Mouse (Mus musculus) lung, postnatal 0 days (tissue): ENCODE data around the gene Pgd. TPM values are rescaled to one million over a fixed set of nuclear protein-coding genes. Genes with fewer than 3 reads are reported as not detected.
"Not testable (repeated sequence)": the region's sequence is repeated elsewhere in the genome, so short reads cannot be mapped to it uniquely, and the experiment has no call there.

ENCODE experiments used
- ATAC-seq: fragments of 200-750 bp; cut with Nextera tagmentation; 2 replicates; pipeline ENCODE4 v1.8.0; 2017; ENCODE audit warnings: moderate library complexity
- DNase-seq: peaks from one replicate; pipeline ENCODE4 v3.0.0-alpha.2; 2016; ENCODE audit warnings: low spot score
- H3K27ac ChIP-seq: fragments of 300-500 bp; sonication (generic); 2 replicates; pipeline ENCODE4 v1.5.1; 2014; ENCODE audit warnings: antibody characterized with exemption, mild to moderate bottlenecking, low read length, mixed read lengths
- H3K27me3 ChIP-seq: fragments of 300-500 bp; sonication (generic); replicated peaks from 2 replicates; pipeline ENCODE4 v1.6.1; 2014; ENCODE audit warnings: low read length, mixed read lengths; ENCODE audit not compliant: insufficient read depth
- H3K36me3 ChIP-seq: fragments of 300-500 bp; sonication (generic); 2 replicates; pipeline ENCODE4 v1.6.1; 2014; ENCODE audit warnings: low read length, mixed read lengths; ENCODE audit not compliant: insufficient read depth
- H3K4me1 ChIP-seq: fragments of 300-500 bp; sonication (generic); 2 replicates; pipeline ENCODE4 v1.6.1; 2014; ENCODE audit warnings: antibody characterized with exemption, low read depth, low read length, mixed read lengths; ENCODE audit not compliant: insufficient read depth
- H3K4me2 ChIP-seq: fragments of 300-500 bp; sonication (generic); replicated peaks from 2 replicates; pipeline ENCODE4 v1.6.1; 2014; ENCODE audit warnings: low read depth, mild to moderate bottlenecking, low read length, moderate library complexity, mixed read lengths
- H3K4me3 ChIP-seq: fragments of 300-500 bp; sonication (generic); 2 replicates; pipeline ENCODE4 v1.5.1; 2014; ENCODE audit warnings: low read depth, low read length
- H3K9ac ChIP-seq: fragments of 300-500 bp; sonication (generic); replicated peaks from 2 replicates; pipeline ENCODE4 v1.6.1; 2014; ENCODE audit warnings: low read depth, mild to moderate bottlenecking
- H3K9me3 ChIP-seq: fragments of 300-500 bp; sonication (generic); 2 replicates; pipeline ENCODE4 v1.6.1; 2016; ENCODE audit warnings: low read length, mixed read lengths
- CTCF ChIP-seq: IDR thresholded peaks from 2 replicates; pipeline ENCODE4 v1.5.1; 2016; ENCODE audit warnings: antibody characterized with exemption, mild to moderate bottlenecking
- EP300 ChIP-seq: IDR thresholded peaks from 2 replicates; pipeline ENCODE4 v1.6.1; 2016; ENCODE audit warnings: antibody characterized with exemption, mild to moderate bottlenecking, control low read depth
- WGBS: fragments of 180-500 bp; shearing (Covaris S2); extraction: QIAGEN DNeasy Blood & Tissue Kit; methylation state at CpG from one replicate; pipeline ENCODE4 v1.1.7; 2014; 5-methylcytosine and 5-hydroxymethylcytosine counted together
- polyA plus RNA-seq: library from polyadenylated mRNA; unstranded; fragments of >200 nt; fragmentation: Nextera tagmentation; extraction: Ambion mirVana; gene quantifications from 2 replicates; pipeline ENCODE4 v1.2.1, GENCODE M21; 2015

Pgd gene
- 113 and 119 TPM in 2 replicates for polyA plus RNA-seq

DNA sequence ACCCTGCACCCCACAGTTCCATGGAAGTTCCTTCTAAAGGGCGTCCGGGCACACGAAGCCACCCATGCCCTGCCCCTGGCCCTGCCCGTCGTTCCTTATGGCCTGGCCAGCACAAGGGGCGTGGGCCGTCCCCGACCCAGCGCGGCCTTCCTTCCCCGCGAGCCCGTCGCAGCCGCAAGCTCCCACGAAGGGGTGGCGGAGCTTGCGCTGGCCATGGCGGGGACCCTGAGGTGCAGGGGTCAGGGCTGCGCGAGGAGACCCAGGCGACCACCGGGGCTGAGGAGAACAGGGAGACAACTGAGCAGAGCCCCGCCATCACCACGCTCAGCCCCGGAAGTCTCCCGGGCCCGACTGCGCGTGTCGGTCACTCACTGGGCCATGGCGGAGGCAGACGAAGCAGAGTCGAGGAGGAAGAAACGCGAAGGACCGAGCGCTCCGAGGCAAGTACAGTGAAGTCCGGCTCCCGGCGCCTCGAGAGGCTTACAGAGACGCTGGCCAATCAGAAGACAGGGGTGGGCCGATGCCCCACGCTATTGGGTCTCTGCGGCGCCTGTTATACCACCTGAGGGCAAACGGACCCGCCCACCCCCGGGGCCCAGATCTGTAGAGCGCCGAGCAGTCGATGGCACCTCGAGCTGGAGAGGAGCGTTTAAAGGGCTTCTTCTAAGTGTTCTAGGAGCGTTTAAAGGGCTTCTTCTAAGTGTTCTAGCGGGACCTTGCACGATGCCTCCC lies at the start of gene Pgd:
Gene Pgd, minus strand, starts transcription at position 557 of the 732 bp plus-strand sequence.
- Histone ChIP-seq H3K9me3 (no peaks in the 10 kb centered on the region), H3K27me3 (no peaks in the 10 kb centered on the region), H3K4me1 (0 out of 2 replicates have a peak, but pooled peaks cover 6% of the 10 kb centered on the region), H3K9ac (peak within 1 kb of the TSS; percentile 79), H3K4me2 (peak within 1 kb of the TSS; percentile 94), H3K36me3 (peaks cover under 1% of the 10 kb centered on the region; the same call in 1 of the 2 replicates), H3K27ac (peak within 1 kb of the TSS; percentile 92), H3K4me3 (peak within 1 kb of the TSS; percentile 72)
- ATAC-seq (peak; percentile 99), DNase-seq (peak; percentile 99)
- under 1% methylated on average over 58 of the region's 59 CpGs for WGBS
- TF ChIP-seq CTCF (no peak), EP300 (0 out of 2 replicates have a peak, but pooled peaks have one; percentile 39)

DNA sequence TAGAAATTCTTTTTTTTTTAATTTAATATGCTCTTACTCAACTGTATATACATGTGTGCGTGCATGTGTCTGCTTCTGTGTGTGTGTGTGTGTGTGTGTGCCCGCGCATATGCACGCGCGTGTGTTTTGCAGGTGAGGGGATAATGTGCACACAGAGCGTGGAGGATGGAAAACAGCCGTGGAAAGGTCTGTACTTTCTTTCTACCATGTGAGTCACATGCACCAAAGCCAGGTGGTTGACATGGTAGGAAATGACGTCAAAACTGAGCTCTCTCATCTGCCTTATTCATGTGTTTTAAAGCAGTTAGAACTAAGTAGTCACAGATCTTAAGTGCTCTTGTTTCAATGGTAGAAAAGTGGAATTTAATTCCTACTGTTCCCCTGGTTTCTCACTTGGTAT lies 49.4 kb upstream of the Pgd start:
- WGBS, result 84% methylated on average over 9 of the region's 9 CpGs
- no peaks in the 10 kb centered on the region; the same call in 1 of the 2 replicates for H3K4me1 ChIP-seq
- H3K9ac ChIP-seq, result no peak overlapping the region
- no peak overlapping the region for H3K27ac ChIP-seq
- peaks cover 23% of the 10 kb centered on the region for H3K36me3 ChIP-seq
- no peaks in the 10 kb centered on the region for H3K9me3 ChIP-seq
- H3K27me3 ChIP-seq, result no peaks in the 10 kb centered on the region
- no peak for DNase-seq
- no peak for TF ChIP-seq EP300
- TF ChIP-seq CTCF, result no peak
- ATAC-seq, result no peak
- no peak overlapping the region for H3K4me3 ChIP-seq
- H3K4me2 ChIP-seq, result no peak overlapping the region

DNA sequence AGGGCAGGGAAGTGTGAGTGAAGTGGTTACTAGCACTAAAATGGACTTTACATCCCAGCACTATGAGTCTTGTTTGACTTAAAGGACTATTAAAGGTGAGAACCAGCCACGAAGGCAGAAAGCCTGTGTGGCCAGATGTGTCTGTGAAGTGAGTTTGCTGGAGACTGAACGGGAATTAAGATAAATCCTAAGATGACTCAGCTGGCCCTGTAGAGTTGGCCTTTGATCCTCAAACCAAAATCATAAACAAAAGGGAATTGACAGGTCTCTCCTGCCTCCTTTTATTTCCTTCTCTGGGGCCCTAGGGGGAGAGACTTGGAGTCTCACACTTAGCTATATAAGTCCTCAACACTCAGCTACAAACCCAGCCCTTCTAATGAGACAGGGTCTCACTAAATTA lies 48.8 kb upstream of the Pgd start:
- WGBS, result 31% methylated on average over 2 of the region's 2 CpGs
- Histone ChIP-seq H3K4me1 (no peaks in the 10 kb centered on the region; the same call in 1 of the 2 replicates), H3K9me3 (no peaks in the 10 kb centered on the region), H3K27ac (no peak overlapping the region), H3K4me3 (no peak overlapping the region), H3K4me2 (no peak overlapping the region), H3K27me3 (no peaks in the 10 kb centered on the region), H3K36me3 (peaks cover 26% of the 10 kb centered on the region; the same call in 1 of the 2 replicates), H3K9ac (no peak overlapping the region)
- no peak for TF ChIP-seq EP300
- TF ChIP-seq CTCF, result no peak
- ATAC-seq (no peak), DNase-seq (no peak)

DNA sequence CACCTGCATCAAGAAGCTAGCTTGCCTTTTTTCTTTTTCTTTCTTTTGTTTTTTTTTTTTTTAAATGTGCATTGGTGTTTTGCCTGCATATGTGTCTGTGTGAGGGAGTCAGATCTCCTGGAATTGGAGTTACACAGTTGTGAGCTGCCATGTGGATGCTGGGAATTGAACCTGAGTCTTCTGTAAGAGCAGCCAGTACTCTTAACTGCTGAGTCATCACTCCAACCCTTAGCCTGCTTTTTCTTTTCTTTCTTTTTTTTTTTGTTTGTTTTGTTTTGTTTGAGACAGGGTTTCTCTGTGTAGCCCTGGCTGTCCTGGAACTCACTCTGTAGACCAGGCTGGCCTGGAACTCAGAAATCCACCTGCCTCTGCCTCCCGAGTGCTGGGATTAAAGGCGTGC lies 47.9 kb upstream of the Pgd start:
- ATAC-seq, result not testable (repeated sequence)

DNA sequence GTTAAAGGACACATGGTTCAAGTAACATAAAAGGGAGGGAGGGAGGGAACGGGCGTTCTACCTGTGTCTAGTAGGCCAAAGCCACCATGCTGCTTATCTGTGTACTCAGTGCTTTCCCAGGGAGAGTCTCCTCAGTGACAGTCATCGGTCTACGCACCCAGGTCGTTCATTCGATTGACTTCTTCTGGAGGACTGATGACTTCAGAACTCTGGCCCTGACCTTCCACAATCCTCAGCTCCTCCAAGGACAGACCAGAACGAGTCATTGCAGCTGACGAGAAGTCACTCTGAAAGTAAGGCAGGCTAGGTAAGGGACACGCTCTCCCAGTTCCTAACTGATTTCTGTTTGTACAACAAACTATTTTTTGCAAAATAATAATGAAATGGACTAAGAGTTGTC lies 46.9 kb upstream of the Pgd start:
- ATAC-seq (no peak), DNase-seq (no peak)
- H3K4me1 ChIP-seq, result no peaks in the 10 kb centered on the region; the same call in 1 of the 2 replicates
- H3K27ac ChIP-seq, result no peak overlapping the region
- TF ChIP-seq CTCF, result no peak
- no peak for TF ChIP-seq EP300
- peaks cover 26% of the 10 kb centered on the region; the same call in 1 of the 2 replicates for H3K36me3 ChIP-seq
- no peaks in the 10 kb centered on the region for H3K9me3 ChIP-seq
- no peak overlapping the region for H3K9ac ChIP-seq
- 90% methylated on average over 9 of the region's 9 CpGs for WGBS
- H3K4me2 ChIP-seq, result no peak overlapping the region
- H3K4me3 ChIP-seq, result no peak overlapping the region
- H3K27me3 ChIP-seq, result no peaks in the 10 kb centered on the region

More for the DNA sequence above, 47.9 kb upstream of the Pgd start:
- H3K27ac ChIP-seq, H3K9me3 ChIP-seq, H3K4me3 ChIP-seq, H3K4me1 ChIP-seq, H3K9ac ChIP-seq, H3K4me2 ChIP-seq, DNase-seq, H3K27me3 ChIP-seq: not testable (repeated sequence)
- WGBS, result 97% methylated on average over 2 of the region's 2 CpGs
- peaks cover 26% of the 10 kb centered on the region; the same call in 1 of the 2 replicates for H3K36me3 ChIP-seq

DNA sequence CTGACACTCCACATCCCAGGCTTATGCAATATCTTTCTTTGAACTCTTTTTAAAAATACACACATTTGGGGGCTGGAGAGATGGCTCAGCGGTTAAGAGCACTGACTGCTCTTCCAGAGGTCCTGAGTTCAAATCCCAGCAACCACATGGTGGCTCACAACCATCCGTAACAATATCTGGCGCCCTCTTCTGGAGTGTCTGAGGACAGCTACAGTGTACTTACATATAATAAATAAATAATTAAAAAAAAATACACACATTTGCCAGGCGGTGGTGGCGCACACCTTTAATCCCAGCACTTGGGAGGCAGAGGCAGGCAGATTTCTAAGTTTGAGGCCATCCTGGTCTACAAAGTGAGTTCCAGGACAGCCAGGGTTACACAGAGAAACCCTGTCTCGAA lies 44.9 kb upstream of the Pgd start:
- not testable (repeated sequence) for H3K4me1 ChIP-seq, ATAC-seq, H3K27ac ChIP-seq, DNase-seq, H3K27me3 ChIP-seq, H3K9me3 ChIP-seq, H3K9ac ChIP-seq, H3K4me2 ChIP-seq, H3K4me3 ChIP-seq
- peaks cover 41% of the 10 kb centered on the region for H3K36me3 ChIP-seq
- peak; percentile 15; the same call in 1 of the 2 replicates for TF ChIP-seq CTCF
- 91% methylated on average over 6 of the region's 6 CpGs for WGBS
